Mouse (Mus musculus) kidney, embryonic 16.5 days (tissue): ENCODE measurements around the gene Apoc3. TPM values are rescaled to one million over a fixed set of nuclear protein-coding genes. Genes with fewer than 3 reads are reported as not detected.

Experiments
- ATAC-seq: fragments of 200-750 bp; cut with Nextera tagmentation; 2 replicates; pipeline ENCODE4 v1.8.0; 2017; ENCODE audit warnings: moderate TSS enrichment; ENCODE audit not compliant: low FRiP score, low TSS enrichment
- H3K27ac ChIP-seq: fragments of 300-500 bp; sonication (generic); 2 replicates; pipeline ENCODE4 v1.5.1; 2014; ENCODE audit warnings: low read length
- H3K27me3 ChIP-seq: fragments of 300-500 bp; sonication (generic); 2 replicates; pipeline ENCODE4 v1.6.1; 2014; ENCODE audit warnings: low read length, control low read depth, mixed read lengths; ENCODE audit not compliant: insufficient read depth
- H3K36me3 ChIP-seq: fragments of 300-500 bp; sonication (generic); 2 replicates; pipeline ENCODE4 v1.6.1; 2014; ENCODE audit warnings: low read length, control low read depth, mixed read lengths; ENCODE audit not compliant: insufficient read depth
- H3K4me1 ChIP-seq: fragments of 300-500 bp; sonication (generic); 2 replicates; pipeline ENCODE4 v1.6.1; 2014; ENCODE audit warnings: low read length, control low read depth, mixed read lengths; ENCODE audit not compliant: insufficient read depth
- H3K4me2 ChIP-seq: fragments of 300-500 bp; sonication (generic); replicated peaks from 2 replicates; pipeline ENCODE4 v1.6.1; 2014; ENCODE audit warnings: low read depth, low read length
- H3K4me3 ChIP-seq: fragments of 300-500 bp; sonication (generic); 2 replicates; pipeline ENCODE4 v1.5.1; 2014; ENCODE audit warnings: mild to moderate bottlenecking, low read length
- H3K9ac ChIP-seq: fragments of 300-500 bp; sonication (generic); replicated peaks from 2 replicates; pipeline ENCODE4 v1.6.1; 2014; ENCODE audit warnings: low read length
- H3K9me3 ChIP-seq: fragments of 300-500 bp; sonication (generic); 2 replicates; pipeline ENCODE4 v1.6.1; 2016; ENCODE audit warnings: low read length, control low read depth
- WGBS: fragments of 180-500 bp; shearing (Covaris S2); extraction: QIAGEN DNeasy Blood & Tissue Kit; methylation state at CpG from one replicate; pipeline ENCODE4 v1.1.7; 2014; 5-methylcytosine and 5-hydroxymethylcytosine counted together
- polyA plus RNA-seq: library from polyadenylated mRNA; unstranded; fragments of >200 nt; fragmentation: Nextera tagmentation; extraction: Ambion mirVana; gene quantifications from 2 replicates; pipeline ENCODE4 v1.2.1, GENCODE M21; 2015

The Apoc3 gene
- polyA plus RNA-seq, 1 experiment from 2014 or later: 0.82 TPM

GRCm38 (mm10) chr9:46257546-46257945, 22.1 kb upstream of the Apoc3 start:
- H3K27ac ChIP-seq: no peak overlapping the region

DNA sequence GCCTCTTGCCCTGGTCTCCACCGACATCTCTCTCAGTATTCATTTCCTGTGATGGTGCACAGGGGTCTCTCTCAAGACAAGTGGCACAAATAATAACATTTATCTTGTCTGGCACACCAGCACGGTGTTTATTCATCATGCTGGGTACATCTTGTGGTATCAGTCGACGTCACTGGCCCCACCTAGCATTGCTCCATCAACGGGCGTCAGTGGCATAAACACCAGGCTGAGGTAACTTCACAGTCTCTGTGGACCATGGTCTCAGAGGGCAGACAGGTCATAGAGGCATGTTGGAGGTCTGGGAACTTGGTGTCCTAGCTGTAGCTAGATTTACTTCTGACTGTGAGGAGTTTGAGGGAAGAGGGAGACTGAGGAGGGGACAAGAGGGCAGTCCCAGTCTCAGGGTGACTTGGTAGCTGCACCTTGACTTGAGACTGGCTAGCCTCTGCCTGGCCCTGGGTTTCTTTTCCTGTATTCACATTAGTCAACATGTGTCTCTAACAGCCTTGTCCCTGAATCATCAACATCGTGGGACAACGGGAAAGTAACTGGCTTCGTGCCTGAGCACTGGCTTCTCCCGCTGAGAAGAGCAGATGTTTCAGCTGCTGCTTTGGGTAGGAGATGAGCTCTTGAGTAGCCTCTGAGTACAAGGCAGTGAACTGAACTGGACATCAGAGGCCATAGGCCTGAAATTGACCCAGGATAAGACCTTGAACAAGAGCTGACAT, 21.4 kb upstream of the Apoc3 start:
- H3K36me3 ChIP-seq: no peaks in the 10 kb centered on the region
- no peak overlapping the region for H3K27ac ChIP-seq
- no peak overlapping the region for H3K9ac ChIP-seq
- H3K27me3 ChIP-seq: no peaks in the 10 kb centered on the region
- no peaks in the 10 kb centered on the region for H3K9me3 ChIP-seq
- no peak overlapping the region for H3K4me2 ChIP-seq
- no peak overlapping the region for H3K4me3 ChIP-seq
- H3K4me1 ChIP-seq: no peaks in the 10 kb centered on the region
- ATAC-seq: no peak
- WGBS: 86% methylated on average over 10 of the region's 10 CpGs

More at GRCm38 (mm10) chr9:46257546-46257945, 22.1 kb upstream of the Apoc3 start:
- no peaks in the 10 kb centered on the region for H3K27me3 ChIP-seq
- no peak for ATAC-seq
- H3K4me2 ChIP-seq: no peak overlapping the region
- no peaks in the 10 kb centered on the region for H3K4me1 ChIP-seq
- WGBS: 79% methylated on average over 3 of the region's 3 CpGs
- H3K9me3 ChIP-seq: no peaks in the 10 kb centered on the region
- no peak overlapping the region for H3K9ac ChIP-seq
- no peaks in the 10 kb centered on the region for H3K36me3 ChIP-seq
- no peak overlapping the region for H3K4me3 ChIP-seq

DNA sequence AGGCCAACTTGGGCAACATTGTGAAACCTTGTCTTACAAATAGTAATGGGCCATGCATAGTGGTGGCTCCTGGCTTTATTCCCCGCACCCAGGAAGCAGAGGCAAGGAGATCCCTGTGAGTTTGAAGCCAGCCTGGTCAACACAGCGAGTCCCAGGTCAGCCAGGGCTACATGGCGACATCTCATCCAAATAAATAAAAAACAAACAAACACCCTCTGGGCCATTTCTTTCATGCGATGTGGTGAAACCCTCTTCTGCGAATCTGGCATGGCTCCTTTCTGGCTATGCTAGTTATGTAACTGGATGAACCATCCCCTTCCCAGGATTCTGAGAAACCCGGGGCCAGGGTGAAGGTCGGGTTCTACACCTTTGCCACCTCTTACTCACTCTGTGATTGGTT, 20.7 kb upstream of the Apoc3 start:
- Histone ChIP-seq H3K9ac (no peak overlapping the region), H3K9me3 (no peaks in the 10 kb centered on the region), H3K27me3 (no peaks in the 10 kb centered on the region), H3K27ac (no peak overlapping the region), H3K4me3 (no peak overlapping the region), H3K36me3 (no peaks in the 10 kb centered on the region), H3K4me2 (no peak overlapping the region), H3K4me1 (no peaks in the 10 kb centered on the region)
- ATAC-seq: no peak
- 90% methylated on average over 7 of the region's 7 CpGs for WGBS

GRCm38 (mm10) chr9:46246752-46247324, 11.4 kb upstream of the Apoc3 start:
- no peak overlapping the region for H3K4me3 ChIP-seq
- H3K9me3 ChIP-seq: no peaks in the 10 kb centered on the region
- H3K36me3 ChIP-seq: no peaks in the 10 kb centered on the region
- no peaks in the 10 kb centered on the region for H3K4me1 ChIP-seq
- no peak overlapping the region for H3K9ac ChIP-seq
- 21% methylated on average over 11 of the region's 11 CpGs for WGBS
- 0 out of 2 replicates have a peak, but pooled peaks have one; percentile 82 for ATAC-seq
- no peaks in the 10 kb centered on the region for H3K27me3 ChIP-seq
- no peak overlapping the region for H3K27ac ChIP-seq
- no peak overlapping the region for H3K4me2 ChIP-seq

- H3K9me3 ChIP-seq: no peaks in the 10 kb centered on the region
- H3K4me3 ChIP-seq: no peak overlapping the region
- H3K27ac ChIP-seq: no peak overlapping the region
- no peaks in the 10 kb centered on the region for H3K4me1 ChIP-seq
- H3K36me3 ChIP-seq: no peaks in the 10 kb centered on the region
- H3K9ac ChIP-seq: no peak overlapping the region
- no peak overlapping the region for H3K4me2 ChIP-seq
- ATAC-seq: no peak
- 49% methylated on average over 8 of the region's 8 CpGs for WGBS
- no peaks in the 10 kb centered on the region for H3K27me3 ChIP-seq
These were observed 8.1 kb upstream of the Apoc3 start for GRCm38 (mm10) chr9:46243584-46243983.

- no peak overlapping the region for H3K4me3 ChIP-seq
- no peak overlapping the region for H3K9ac ChIP-seq
- no peak for ATAC-seq
- H3K27ac ChIP-seq: no peak overlapping the region
- H3K4me1 ChIP-seq: no peaks in the 10 kb centered on the region
- H3K27me3 ChIP-seq: no peaks in the 10 kb centered on the region
- no peaks in the 10 kb centered on the region for H3K9me3 ChIP-seq
- WGBS: 50% methylated on average over 4 of the region's 4 CpGs
- no peak overlapping the region for H3K4me2 ChIP-seq
- no peaks in the 10 kb centered on the region for H3K36me3 ChIP-seq
These were observed 7.7 kb upstream of the Apoc3 start for GRCm38 (mm10) chr9:46243122-46243521.

- Histone ChIP-seq H3K9me3 (no peaks in the 10 kb centered on the region), H3K27ac (no peak overlapping the region), H3K27me3 (no peaks in the 10 kb centered on the region), H3K36me3 (no peaks in the 10 kb centered on the region), H3K4me3 (no peak overlapping the region), H3K4me1 (no peaks in the 10 kb centered on the region), H3K4me2 (no peak overlapping the region), H3K9ac (no peak overlapping the region)
- no peak for ATAC-seq
- WGBS: 68% methylated on average over 2 of the region's 2 CpGs
These were observed 6.4 kb upstream of the Apoc3 start for GRCm38 (mm10) chr9:46241818-46242217.

GRCm38 (mm10) chr9:46240526-46241153, 5.2 kb upstream of the Apoc3 start, which contains the start of gene Apoa4:
Gene Apoa4, plus strand, starts transcription at chr9:46240696.
- no peaks in the 10 kb centered on the region for H3K36me3 ChIP-seq
- H3K9ac ChIP-seq: no peak within 1 kb of the TSS
- no peak within 1 kb of the TSS for H3K4me3 ChIP-seq
- WGBS: 64% methylated on average over 7 of the region's 7 CpGs
- ATAC-seq: no peak
- H3K9me3 ChIP-seq: no peaks in the 10 kb centered on the region
- H3K27ac ChIP-seq: no peak within 1 kb of the TSS
- H3K4me1 ChIP-seq: no peaks in the 10 kb centered on the region
- no peak within 1 kb of the TSS for H3K4me2 ChIP-seq
- no peaks in the 10 kb centered on the region for H3K27me3 ChIP-seq

- WGBS: 85% methylated on average over 7 of the region's 7 CpGs
- Histone ChIP-seq H3K4me1 (no peaks in the 10 kb centered on the region), H3K27me3 (no peaks in the 10 kb centered on the region), H3K36me3 (no peaks in the 10 kb centered on the region), H3K4me2 (no peak overlapping the region), H3K9me3 (no peaks in the 10 kb centered on the region), H3K4me3 (no peak overlapping the region), H3K27ac (no peak overlapping the region), H3K9ac (no peak overlapping the region)
- no peak for ATAC-seq
These were observed 3.4 kb upstream of the Apoc3 start for GRCm38 (mm10) chr9:46238850-46239249.

- 44% methylated on average over 4 of the region's 4 CpGs for WGBS
- H3K4me1 ChIP-seq: peaks cover 2% of the 10 kb centered on the region
- no peak overlapping the region for H3K4me2 ChIP-seq
- no peak for ATAC-seq
- no peaks in the 10 kb centered on the region for H3K9me3 ChIP-seq
- no peaks in the 10 kb centered on the region for H3K36me3 ChIP-seq
- H3K27ac ChIP-seq: no peak overlapping the region
- H3K4me3 ChIP-seq: no peak overlapping the region
- H3K27me3 ChIP-seq: no peaks in the 10 kb centered on the region
- H3K9ac ChIP-seq: no peak overlapping the region
These were observed 213 bp upstream of the Apoc3 start for GRCm38 (mm10) chr9:46235649-46236048.
